Comparison of ENCODE assay signal across 9 mouse cellular contexts in genomic region chr4:8367487-8368276, GRCm38 (mm10).
DNase-seq lines count a peak whose midpoint lies in the region; ATAC-seq lines count a peak whose summit lies in the region.
"Had no signal": no experiment of that assay in that cellular context is flagged by ENCODE, and none has a peak within 500 bp of the region (broad histone marks: within the 10 kb centered on the region; RNA-seq: fewer than 3 reads in every experiment).

No protein-coding gene starts in this region.

- intact Hi-C loops in left cerebral cortex, postnatal 25 days (cut with DNase I), result loop anchor here (1.0 to 10.0 kb wide), 6 partner anchors 155 to 1806 kb away; no protein-coding TSS in a partner anchor

- H3K27me3 ChIP-seq in hindbrain, embryonic 14.5 days (ENCODE audit: control insufficient read depth, insufficient read depth, low read length), result no peaks in the 10 kb centered on the region
- H3K27me3 ChIP-seq: embryonic facial prominence, embryonic 12.5 days had no signal

- 66% methylated on average over 13 of the region's 13 CpGs for WGBS in hindbrain, embryonic 14.5 days

- H3K36me3 ChIP-seq in hindbrain, embryonic 14.5 days (replicated peaks; ENCODE audit: control insufficient read depth, insufficient read depth), result no peaks in the 10 kb centered on the region
- H3K36me3 ChIP-seq: embryonic facial prominence, embryonic 12.5 days had no signal

- H3K4me2 ChIP-seq in hindbrain, embryonic 14.5 days (replicated peaks), result no peak overlapping the region
- H3K4me2 ChIP-seq: embryonic facial prominence, embryonic 12.5 days had no signal

- peak; percentile 85 for ATAC-seq in hindbrain, embryonic 14.5 days (ENCODE audit: low FRiP score)

- DNase-seq in left cerebral cortex, adult 11 months (ENCODE audit: low spot score), result peak; percentile 47
- DNase-seq in left cerebral cortex, adult 8-10 months (ENCODE audit: low spot score in 2 of 2), result no peak
- peak; percentile 74 for DNase-seq in MN1 (ENCODE audit: low spot score)
- DNase-seq in embryo, embryonic 9.5 days (ENCODE audit: extremely low spot score), result peak; percentile 43
- peak; percentile 88 for DNase-seq in hindbrain, embryonic 14.5 days (ENCODE audit: low spot score)
- DNase-seq in left cerebral cortex, postnatal 25 days (ENCODE audit: low spot score in 2 of 2), result peak; percentile 57 to 77
- peak; percentile 90 for DNase-seq in retina, embryonic 14.5 days (ENCODE audit: low spot score)
- DNase-seq in spleen, postnatal 14 days (ENCODE audit: low spot score in 2 of 2), result no peak

- H3K27ac ChIP-seq in hindbrain, embryonic 14.5 days, result no peak overlapping the region
- H3K27ac ChIP-seq: embryonic facial prominence, embryonic 12.5 days had no signal

- H3K9ac ChIP-seq in hindbrain, embryonic 14.5 days, result no peak overlapping the region
- H3K9ac ChIP-seq: embryonic facial prominence, embryonic 12.5 days had no signal

- no peak overlapping the region for H3K4me3 ChIP-seq in hindbrain, embryonic 14.5 days (replicated peaks; ENCODE audit: low read length)
- H3K4me3 ChIP-seq: embryonic facial prominence, embryonic 12.5 days had no signal

- no peaks in the 10 kb centered on the region for H3K9me3 ChIP-seq in hindbrain, embryonic 14.5 days (ENCODE audit: control insufficient read depth, low read length)
- H3K9me3 ChIP-seq: embryonic facial prominence, embryonic 12.5 days had no signal

- no peaks in the 10 kb centered on the region for H3K4me1 ChIP-seq in hindbrain, embryonic 14.5 days (replicated peaks; ENCODE audit: control insufficient read depth, insufficient read depth, low read length)
- H3K4me1 ChIP-seq: embryonic facial prominence, embryonic 12.5 days had no signal

Comparison
In these comparisons a context has a peak if more than half of its experiments do, and no peak if none do; other contexts are left out.
1. DNase-seq: peak in left cerebral cortex, adult 11 months (single experiment), MN1 (single experiment), embryo, embryonic 9.5 days (single experiment), hindbrain, embryonic 14.5 days (single experiment), left cerebral cortex, postnatal 25 days (2 of 2) and retina, embryonic 14.5 days (single experiment); none in left cerebral cortex, adult 8-10 months (0 of 2) and spleen, postnatal 14 days (0 of 2).